Mouse (Mus musculus): ENCODE measurements at regions not wholly inside any gene's neighbourhood (a gene's known extent, or its start where the extent isn't known, plus 50 kb on each side); places are given as distances from the start of the nearest gene placed in this dataset.

- H3K27ac ChIP-seq (replicated peaks; ENCODE audit: insufficient read depth, low read depth, low read length): no peak overlapping the region
- no peaks in the 10 kb centered on the region for H3K4me1 ChIP-seq (ENCODE audit: control insufficient read depth, insufficient read depth, low read length)
- H3K9ac ChIP-seq (ENCODE audit: low read depth, low read length): no peak overlapping the region
- TF ChIP-seq POLR2A (IDR thresholded peaks at IDR 0.05; ENCODE audit: extremely low read depth, insufficient read depth, low read length): no peak
- 0 out of 2 replicates have a peak, but pooled peaks have one; percentile 24 for TF ChIP-seq CTCF (IDR thresholded peaks at IDR 0.05; ENCODE audit: low read depth, low read length)
- H3K36me3 ChIP-seq (ENCODE audit: control insufficient read depth, insufficient read depth, low read length): no peaks in the 10 kb centered on the region
- WGBS: 67% methylated on average over 1 of the region's 1 CpGs
- no peak overlapping the region for H3K4me3 ChIP-seq (ENCODE audit: insufficient read depth, low read depth, low read length)
- peak; percentile 28 for DNase-seq (ENCODE audit: extremely low read depth, low read depth, low spot score)
- no peaks in the 10 kb centered on the region for H3K79me2 ChIP-seq (ENCODE audit: control insufficient read depth, insufficient read depth, low read length)
- no peaks in the 10 kb centered on the region for H3K27me3 ChIP-seq (ENCODE audit: control insufficient read depth, insufficient read depth, low read length)
These were observed 324.4 kb upstream of the Thbs1 start for GRCm38 (mm10) chr2:117787321-117787720.

- no peak overlapping the region for H3K9ac ChIP-seq (ENCODE audit: low read depth, low read length)
- WGBS: 89% methylated on average over 1 of the region's 1 CpGs
- no peak overlapping the region for H3K4me3 ChIP-seq (ENCODE audit: insufficient read depth, low read depth, low read length)
- TF ChIP-seq POLR2A (IDR thresholded peaks at IDR 0.05; ENCODE audit: extremely low read depth, insufficient read depth, low read length) (no peak), CTCF (IDR thresholded peaks at IDR 0.05; ENCODE audit: low read depth, low read length) (no peak)
- H3K36me3 ChIP-seq (ENCODE audit: control insufficient read depth, insufficient read depth, low read length): no peaks in the 10 kb centered on the region
- no peak overlapping the region for H3K27ac ChIP-seq (replicated peaks; ENCODE audit: insufficient read depth, low read depth, low read length)
- DNase-seq (ENCODE audit: extremely low read depth, low read depth, low spot score): no peak
- H3K27me3 ChIP-seq (ENCODE audit: control insufficient read depth, insufficient read depth, low read length): no peaks in the 10 kb centered on the region
- no peaks in the 10 kb centered on the region for H3K4me1 ChIP-seq (ENCODE audit: control insufficient read depth, insufficient read depth, low read length)
- H3K79me2 ChIP-seq (ENCODE audit: control insufficient read depth, insufficient read depth, low read length): no peaks in the 10 kb centered on the region
These were observed 317.4 kb upstream of the Thbs1 start for GRCm38 (mm10) chr2:117794285-117794684.

GRCm38 (mm10) chr2:117801946-117802600 lies 309.6 kb upstream of the Thbs1 start:
- Histone ChIP-seq H3K4me1 (ENCODE audit: control insufficient read depth, insufficient read depth, low read length) (peaks cover 6% of the 10 kb centered on the region), H3K27me3 (ENCODE audit: control insufficient read depth, insufficient read depth, low read length) (no peaks in the 10 kb centered on the region), H3K27ac (replicated peaks; ENCODE audit: insufficient read depth, low read depth, low read length) (no peak overlapping the region), H3K4me3 (ENCODE audit: insufficient read depth, low read depth, low read length) (no peak overlapping the region), H3K36me3 (ENCODE audit: control insufficient read depth, insufficient read depth, low read length) (no peaks in the 10 kb centered on the region), H3K79me2 (ENCODE audit: control insufficient read depth, insufficient read depth, low read length) (no peaks in the 10 kb centered on the region), H3K9ac (ENCODE audit: low read depth, low read length) (no peak overlapping the region)
- peak; percentile 12 for DNase-seq (ENCODE audit: extremely low read depth, low read depth, low spot score)
- TF ChIP-seq CTCF (IDR thresholded peaks at IDR 0.05; ENCODE audit: low read depth, low read length) (no peak), POLR2A (IDR thresholded peaks at IDR 0.05; ENCODE audit: extremely low read depth, insufficient read depth, low read length) (no peak)

GRCm38 (mm10) chr2:117802686-117803085 lies 309.0 kb upstream of the Thbs1 start:
- Histone ChIP-seq H3K4me1 (ENCODE audit: control insufficient read depth, insufficient read depth, low read length) (peaks cover 7% of the 10 kb centered on the region), H3K4me3 (ENCODE audit: insufficient read depth, low read depth, low read length) (no peak overlapping the region), H3K9ac (ENCODE audit: low read depth, low read length) (no peak overlapping the region), H3K27ac (replicated peaks; ENCODE audit: insufficient read depth, low read depth, low read length) (no peak overlapping the region), H3K27me3 (ENCODE audit: control insufficient read depth, insufficient read depth, low read length) (no peaks in the 10 kb centered on the region), H3K36me3 (ENCODE audit: control insufficient read depth, insufficient read depth, low read length) (no peaks in the 10 kb centered on the region), H3K79me2 (ENCODE audit: control insufficient read depth, insufficient read depth, low read length) (no peaks in the 10 kb centered on the region)
- TF ChIP-seq CTCF (IDR thresholded peaks at IDR 0.05; ENCODE audit: low read depth, low read length): no peak
- TF ChIP-seq POLR2A (IDR thresholded peaks at IDR 0.05; ENCODE audit: extremely low read depth, insufficient read depth, low read length): no peak
- DNase-seq (ENCODE audit: extremely low read depth, low read depth, low spot score): peak; percentile 74
- WGBS: 3% methylated on average over 2 of the region's 2 CpGs

GRCm38 (mm10) chr2:117804686-117805085 lies 307.0 kb upstream of the Thbs1 start:
- Histone ChIP-seq H3K27ac (replicated peaks; ENCODE audit: insufficient read depth, low read depth, low read length) (no peak overlapping the region), H3K4me3 (ENCODE audit: insufficient read depth, low read depth, low read length) (no peak overlapping the region), H3K79me2 (ENCODE audit: control insufficient read depth, insufficient read depth, low read length) (no peaks in the 10 kb centered on the region), H3K27me3 (ENCODE audit: control insufficient read depth, insufficient read depth, low read length) (no peaks in the 10 kb centered on the region), H3K4me1 (ENCODE audit: control insufficient read depth, insufficient read depth, low read length) (peaks cover 7% of the 10 kb centered on the region), H3K9ac (ENCODE audit: low read depth, low read length) (no peak overlapping the region), H3K36me3 (ENCODE audit: control insufficient read depth, insufficient read depth, low read length) (no peaks in the 10 kb centered on the region)
- TF ChIP-seq CTCF (IDR thresholded peaks at IDR 0.05; ENCODE audit: low read depth, low read length): no peak
- no peak for TF ChIP-seq POLR2A (IDR thresholded peaks at IDR 0.05; ENCODE audit: extremely low read depth, insufficient read depth, low read length)
- peak; percentile 85 for DNase-seq (ENCODE audit: extremely low read depth, low read depth, low spot score)

GRCm38 (mm10) chr2:117807121-117807520 lies 304.6 kb upstream of the Thbs1 start:
- peak; percentile 70 for DNase-seq (ENCODE audit: extremely low read depth, low read depth, low spot score)
- no peak overlapping the region for H3K27ac ChIP-seq (replicated peaks; ENCODE audit: insufficient read depth, low read depth, low read length)

More at GRCm38 (mm10) chr2:117807121-117807520, 304.6 kb upstream of the Thbs1 start:
- Histone ChIP-seq H3K79me2 (ENCODE audit: control insufficient read depth, insufficient read depth, low read length) (no peaks in the 10 kb centered on the region), H3K27me3 (ENCODE audit: control insufficient read depth, insufficient read depth, low read length) (no peaks in the 10 kb centered on the region), H3K4me3 (ENCODE audit: insufficient read depth, low read depth, low read length) (no peak overlapping the region), H3K36me3 (ENCODE audit: control insufficient read depth, insufficient read depth, low read length) (no peaks in the 10 kb centered on the region), H3K4me1 (ENCODE audit: control insufficient read depth, insufficient read depth, low read length) (peaks cover 7% of the 10 kb centered on the region), H3K9ac (ENCODE audit: low read depth, low read length) (no peak overlapping the region)
- 27% methylated on average over 3 of the region's 3 CpGs for WGBS
- TF ChIP-seq POLR2A (IDR thresholded peaks at IDR 0.05; ENCODE audit: extremely low read depth, insufficient read depth, low read length) (no peak), CTCF (IDR thresholded peaks at IDR 0.05; ENCODE audit: low read depth, low read length) (no peak)

Measured in liver, adult 2 months (tissue).